Mouse (Mus musculus): ENCODE measurements at regions not wholly inside any gene's neighbourhood (a gene's known extent, or its start where the extent isn't known, plus 50 kb on each side); places are given as distances from the start of the nearest gene placed in this dataset.

GRCm38 (mm10) chr9:120811522-120811921 is 117.5 kb upstream of the Ctnnb1 start:
- DNase-seq (ENCODE audit: low read depth, low spot score): no peak

GRCm38 (mm10) chr9:120812667-120813210 is 116.3 kb upstream of the Ctnnb1 start:
- DNase-seq (ENCODE audit: low read depth, low spot score): no peak

- DNase-seq (ENCODE audit: low read depth, low spot score): no peak
Measured at GRCm38 (mm10) chr9:120814286-120814685, 114.7 kb upstream of the Ctnnb1 start.

- DNase-seq (ENCODE audit: low read depth, low spot score): no peak
Measured at GRCm38 (mm10) chr9:120818726-120819317, 110.2 kb upstream of the Ctnnb1 start.

GRCm38 (mm10) chr9:120820892-120821291 is 108.1 kb upstream of the Ctnnb1 start:
- DNase-seq (ENCODE audit: low read depth, low spot score): no peak

- DNase-seq (ENCODE audit: low read depth, low spot score): no peak
Measured at GRCm38 (mm10) chr9:120823397-120823796, 105.6 kb upstream of the Ctnnb1 start.

GRCm38 (mm10) chr9:120826266-120826665 is 102.8 kb upstream of the Ctnnb1 start:
- no peak for DNase-seq (ENCODE audit: low read depth, low spot score)

- DNase-seq (ENCODE audit: low read depth, low spot score): peak; percentile 48
Measured at GRCm38 (mm10) chr9:120830526-120830925, 98.5 kb upstream of the Ctnnb1 start.

- no peak for DNase-seq (ENCODE audit: low read depth, low spot score)
Measured at GRCm38 (mm10) chr9:120834166-120834565, 94.8 kb upstream of the Ctnnb1 start.

GRCm38 (mm10) chr9:120835621-120836020 is 93.4 kb upstream of the Ctnnb1 start:
- DNase-seq (ENCODE audit: low read depth, low spot score): no peak

- no peak for DNase-seq (ENCODE audit: low read depth, low spot score)
Measured at GRCm38 (mm10) chr9:120837431-120838150, 91.4 kb upstream of the Ctnnb1 start.

- DNase-seq (ENCODE audit: low read depth, low spot score): no peak
Measured at GRCm38 (mm10) chr9:120843753-120844152, 85.3 kb upstream of the Ctnnb1 start.

GRCm38 (mm10) chr9:120845538-120845937 is 83.5 kb upstream of the Ctnnb1 start:
- no peak for DNase-seq (ENCODE audit: low read depth, low spot score)

- no peak for DNase-seq (ENCODE audit: low read depth, low spot score)
Measured at GRCm38 (mm10) chr9:120847649-120848048, 81.4 kb upstream of the Ctnnb1 start.

- DNase-seq (ENCODE audit: low read depth, low spot score): no peak
Measured at GRCm38 (mm10) chr9:120848962-120849361, 80.1 kb upstream of the Ctnnb1 start.

- DNase-seq (ENCODE audit: low read depth, low spot score): no peak
Measured at GRCm38 (mm10) chr9:120850092-120850491, 78.9 kb upstream of the Ctnnb1 start.

GRCm38 (mm10) chr9:120851914-120852313 is 77.1 kb upstream of the Ctnnb1 start:
- no peak for DNase-seq (ENCODE audit: low read depth, low spot score)

GRCm38 (mm10) chr9:120852572-120852971 is 76.4 kb upstream of the Ctnnb1 start:
- DNase-seq (ENCODE audit: low read depth, low spot score): peak; percentile 21

GRCm38 (mm10) chr9:120853032-120853597 is 75.9 kb upstream of the Ctnnb1 start:
- DNase-seq (ENCODE audit: low read depth, low spot score): no peak

- peak; percentile 30 for DNase-seq (ENCODE audit: low read depth, low spot score)
Measured at GRCm38 (mm10) chr9:120854351-120854750, 74.7 kb upstream of the Ctnnb1 start.

- DNase-seq (ENCODE audit: low read depth, low spot score): peak; percentile 18
Measured at GRCm38 (mm10) chr9:120855293-120856050, 73.5 kb upstream of the Ctnnb1 start.

Data from skeletal muscle tissue, adult 2 months (tissue).